Mouse (Mus musculus): ENCODE measurements around the gene Slc16a12.
"Not testable (repeated sequence)": the region's sequence is repeated elsewhere in the genome, so short reads cannot be mapped to it uniquely, and the experiment has no call there.

The Slc16a12 gene

DNA sequence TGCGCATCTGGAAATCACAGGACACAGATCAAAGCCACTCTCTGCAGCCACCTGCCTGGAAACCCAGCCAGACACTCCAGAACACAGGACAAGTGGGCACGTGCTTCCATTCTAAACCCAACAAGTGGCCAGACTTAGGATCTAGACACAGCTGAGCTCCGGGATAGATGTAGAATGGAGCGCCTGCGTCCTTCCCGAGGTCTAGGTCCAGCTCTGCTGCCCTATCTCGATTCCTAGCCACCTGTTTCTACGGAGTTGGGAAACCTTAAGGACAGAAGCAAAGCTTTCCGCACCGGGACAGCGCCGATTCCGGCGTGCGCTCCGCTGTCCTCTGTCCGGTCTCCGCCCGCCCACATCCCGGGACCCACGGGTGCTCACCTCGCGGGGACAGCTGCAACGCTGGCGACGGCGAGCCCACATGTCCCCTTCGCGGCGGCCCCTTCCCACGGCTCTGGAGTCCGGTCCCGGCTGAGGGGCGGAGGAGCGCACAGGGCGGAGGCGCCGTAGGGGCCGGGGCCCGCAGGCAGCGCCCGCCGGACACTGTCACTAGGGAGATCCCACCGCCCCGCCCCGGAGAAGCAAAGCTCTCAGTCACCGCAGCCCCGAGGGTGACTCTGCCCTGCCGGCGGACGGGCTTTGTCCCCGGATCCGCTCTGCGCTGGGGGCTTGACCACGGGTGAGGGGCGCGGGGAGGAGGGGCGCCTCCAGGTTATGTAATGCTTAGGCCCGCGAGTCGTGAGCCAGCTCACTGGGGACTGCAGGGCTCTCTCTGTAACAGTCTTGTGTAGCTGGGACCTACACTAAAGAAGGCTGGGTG, at the start of gene Slc16a12:
Gene Slc16a12 (minus strand): TSS at position 602 of the 817 bp plus-strand sequence.
- ATAC-seq (ENCODE audit: low TSS enrichment): peak; percentile 50

- ATAC-seq (ENCODE audit: low TSS enrichment): no peak
These were observed 49.3 kb upstream of the Slc16a12 start for GRCm38 (mm10) chr19:34796396-34796795.

- ATAC-seq (ENCODE audit: low TSS enrichment): no peak
These were observed 35.4 kb upstream of the Slc16a12 start for GRCm38 (mm10) chr19:34782491-34782890.

DNA sequence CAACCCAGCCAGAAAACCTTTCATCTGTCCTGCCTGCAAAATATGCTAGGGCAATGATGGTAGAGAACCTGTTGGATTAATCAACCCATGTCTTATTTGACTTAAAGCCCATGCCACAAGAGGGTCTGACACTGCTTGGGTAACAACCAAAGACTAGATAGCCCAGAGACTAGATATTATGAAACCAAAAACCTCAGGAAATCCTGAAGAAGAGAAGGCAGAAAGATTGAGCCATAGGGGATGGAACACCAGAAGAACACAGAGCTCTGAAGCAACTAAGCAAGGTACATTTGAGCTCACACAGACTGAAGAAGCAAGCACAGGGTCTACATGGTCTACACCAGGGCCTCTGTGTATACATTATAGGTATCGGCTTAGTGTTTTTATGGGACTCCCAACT, 31.9 kb upstream of the Slc16a12 start:
- no peak for ATAC-seq (ENCODE audit: low TSS enrichment)

DNA sequence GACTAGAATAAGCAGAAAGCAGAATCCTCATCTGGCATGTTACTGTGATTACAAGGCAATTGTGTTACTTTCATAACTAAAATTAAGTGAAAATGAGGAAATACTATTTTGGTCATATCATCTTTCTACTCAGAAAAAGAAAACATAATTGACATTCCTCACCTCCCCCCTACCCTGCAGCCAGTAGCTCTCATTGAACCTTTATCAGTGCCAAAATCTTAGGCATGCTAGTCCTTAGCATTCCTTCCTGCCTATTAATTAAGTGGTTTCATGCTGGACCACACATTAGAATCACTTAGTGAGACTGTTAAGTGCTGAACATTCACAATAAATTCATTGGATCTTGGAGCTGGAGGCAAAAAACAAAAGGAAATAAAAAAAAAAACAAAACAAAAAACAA, 31.0 kb upstream of the Slc16a12 start:
- ATAC-seq (ENCODE audit: low TSS enrichment): no peak

- ATAC-seq (ENCODE audit: low TSS enrichment): peak; percentile 84
These were observed 25.7 kb upstream of the Slc16a12 start for GRCm38 (mm10) chr19:34772775-34773174.

GRCm38 (mm10) chr19:34770764-34771163, 23.7 kb upstream of the Slc16a12 start:
- no peak for ATAC-seq (ENCODE audit: low TSS enrichment)

DNA sequence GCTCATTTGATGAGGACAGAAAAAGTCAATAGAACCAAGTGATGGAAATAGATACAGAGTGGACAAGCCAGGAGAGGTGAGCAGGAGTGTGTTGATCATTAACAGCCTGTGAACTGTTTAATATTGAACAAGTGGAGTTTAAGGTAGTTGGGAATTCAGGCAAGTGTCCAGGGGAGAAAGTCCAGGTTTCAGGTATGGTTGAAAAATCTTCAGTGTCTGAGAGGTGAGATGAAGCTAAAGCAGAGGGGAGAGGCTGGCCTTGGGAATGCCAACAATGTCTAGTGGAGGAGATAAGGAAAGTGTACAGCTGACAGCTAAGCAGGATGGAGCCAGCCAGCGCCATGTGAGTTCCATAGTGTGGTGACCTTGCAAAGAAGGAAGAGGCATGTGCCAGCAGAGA, 11.7 kb upstream of the Slc16a12 start:
- no peak for ATAC-seq (ENCODE audit: low TSS enrichment)

DNA sequence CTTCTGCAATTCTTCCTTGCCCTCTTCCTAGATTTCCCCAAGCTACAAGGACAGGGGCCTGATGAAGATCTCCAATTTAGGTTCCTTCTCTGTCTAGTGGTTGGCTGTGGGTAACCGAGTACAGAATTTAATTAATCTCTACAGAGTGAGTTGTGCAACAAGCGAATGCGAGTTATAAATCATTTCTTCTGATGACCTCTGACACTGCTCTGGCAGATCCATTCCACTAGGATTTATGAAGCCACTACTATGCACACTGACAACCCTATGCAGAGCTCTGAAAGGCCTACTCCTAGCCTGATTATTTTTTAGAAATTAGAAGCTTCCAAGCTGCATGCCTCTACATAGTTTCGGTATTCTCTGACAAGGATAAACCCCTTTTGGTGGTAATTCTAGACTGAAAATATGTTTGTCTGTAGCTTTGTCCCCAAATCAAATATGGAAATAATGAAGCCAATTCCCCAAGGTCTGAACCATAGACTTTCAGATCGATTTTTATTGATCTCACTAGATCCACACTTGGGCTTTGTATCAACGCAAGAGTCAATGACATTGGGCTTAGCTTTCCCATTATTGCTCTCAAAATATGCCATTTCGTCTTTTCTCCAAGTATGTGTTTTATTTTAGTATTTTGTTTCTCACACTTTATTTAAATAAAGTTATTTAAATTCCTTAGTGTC, 9.6 kb upstream of the Slc16a12 start:
- ATAC-seq (ENCODE audit: low TSS enrichment): no peak

DNA sequence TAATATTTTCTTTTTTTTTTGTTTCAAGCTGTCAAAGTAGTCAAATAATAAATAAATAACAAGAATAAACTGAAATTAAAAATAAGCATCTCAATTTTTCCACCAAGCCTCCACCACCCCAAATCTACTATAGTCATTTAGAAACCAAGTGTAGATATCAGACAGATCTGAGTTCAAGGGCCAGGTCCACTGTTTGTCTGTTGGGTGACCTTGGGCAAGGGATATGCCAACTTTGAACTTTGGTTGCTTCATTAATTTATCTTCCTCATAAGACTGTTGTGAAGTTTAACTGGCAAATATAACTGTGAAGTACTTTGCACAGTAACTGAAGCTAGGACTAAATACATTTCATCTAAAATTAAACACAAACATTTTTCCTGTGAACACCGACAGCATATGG, 8.6 kb upstream of the Slc16a12 start:
- ATAC-seq (ENCODE audit: low TSS enrichment): no peak

- no peak for ATAC-seq (ENCODE audit: low TSS enrichment)
These were observed 6.2 kb upstream of the Slc16a12 start for GRCm38 (mm10) chr19:34753243-34753642.

- no peak for ATAC-seq (ENCODE audit: low TSS enrichment)
These were observed 5.5 kb upstream of the Slc16a12 start for GRCm38 (mm10) chr19:34752391-34753092.

DNA sequence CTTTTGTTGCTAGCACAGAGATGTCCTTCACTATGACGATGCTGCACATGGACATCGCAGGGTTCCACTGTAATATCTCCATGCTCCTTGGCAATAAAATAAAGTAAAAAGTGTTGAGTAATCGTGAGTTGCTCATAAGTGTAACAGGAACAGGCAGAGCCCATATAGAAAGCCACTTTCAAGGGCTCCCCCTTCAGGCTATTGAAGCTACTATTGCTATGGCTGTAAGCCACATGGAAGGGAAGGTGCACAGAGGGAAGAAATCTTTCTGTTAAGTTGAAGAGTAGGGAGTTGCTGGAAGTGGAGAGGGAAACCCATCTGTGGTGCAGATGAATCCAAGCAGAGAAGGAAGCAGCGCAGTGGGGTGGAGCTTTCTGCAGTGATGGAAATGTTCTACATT, 4.1 kb upstream of the Slc16a12 start:
- ATAC-seq (ENCODE audit: low TSS enrichment): peak; percentile 82

GRCm38 (mm10) chr19:34748992-34749391, 1.9 kb upstream of the Slc16a12 start:
- no peak for ATAC-seq (ENCODE audit: low TSS enrichment)

GRCm38 (mm10) chr19:34747969-34748368, 880 bp upstream of the Slc16a12 start:
- not testable (repeated sequence) for ATAC-seq (ENCODE audit: low TSS enrichment)

DNA sequence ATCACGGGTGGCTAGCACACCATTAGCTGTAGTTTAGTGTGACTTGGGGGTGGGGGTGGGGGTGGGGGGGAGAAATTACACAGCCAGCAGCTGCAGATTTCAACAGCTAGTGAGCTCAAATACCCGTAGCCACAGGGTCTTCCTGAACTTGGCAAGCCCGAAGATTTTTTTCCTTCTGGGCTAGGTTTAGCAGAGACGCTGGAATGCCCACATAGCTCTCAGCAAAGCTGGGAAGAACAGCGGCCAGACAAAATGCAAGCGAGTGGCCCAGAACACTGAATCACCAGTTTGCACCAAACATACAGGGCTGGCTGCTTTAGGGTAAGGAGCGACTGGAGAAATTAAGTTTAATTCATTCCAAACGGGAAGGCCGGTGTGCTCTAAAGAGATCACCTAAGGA, 888 bp downstream of the Slc16a12 start:
- ATAC-seq (ENCODE audit: low TSS enrichment): peak; percentile 53; the same call in 1 of the 2 replicates

DNA sequence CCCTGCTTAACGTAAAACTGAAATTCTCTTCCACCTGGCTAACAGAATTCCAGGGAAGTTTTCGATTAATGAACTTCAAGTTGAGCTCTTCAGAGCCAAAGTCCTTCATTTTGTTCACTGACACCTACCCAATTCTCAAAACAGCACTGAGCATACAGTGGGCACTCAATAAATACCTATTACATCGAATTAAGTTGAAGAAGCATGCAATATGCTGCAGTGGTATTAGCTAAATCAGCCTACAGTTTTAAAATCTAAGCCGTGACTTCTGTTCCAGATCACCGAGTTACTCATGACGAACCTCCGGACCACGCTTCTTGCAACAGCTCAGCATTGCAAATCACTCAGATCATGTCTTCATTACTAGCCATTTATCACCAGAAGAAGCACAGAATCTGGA, 2.1 kb downstream of the Slc16a12 start:
- no peak for ATAC-seq (ENCODE audit: low TSS enrichment)

DNA sequence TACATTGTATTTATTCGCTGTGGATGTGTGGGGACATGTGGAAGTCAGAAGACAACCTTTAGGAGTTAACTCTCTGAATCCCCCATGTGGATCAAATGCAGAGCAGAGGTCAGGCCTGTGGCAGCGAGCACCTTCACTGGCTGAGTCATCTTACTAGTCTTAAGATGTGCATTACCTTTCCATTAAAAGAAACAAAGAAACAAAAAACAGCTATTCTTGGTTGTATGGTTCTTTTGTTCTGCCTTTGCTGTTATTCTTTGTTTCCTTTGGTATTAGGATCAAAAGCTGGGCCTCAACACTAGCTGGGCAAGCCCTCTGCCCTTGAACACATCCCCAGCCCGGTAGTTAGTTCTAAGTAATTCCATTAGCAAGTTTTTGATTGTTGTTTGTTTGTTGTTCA, 9.2 kb downstream of the Slc16a12 start:
- ATAC-seq (ENCODE audit: low TSS enrichment): no peak

- ATAC-seq (ENCODE audit: low TSS enrichment): no peak
These were observed 11.2 kb downstream of the Slc16a12 start for GRCm38 (mm10) chr19:34735900-34736299.

DNA sequence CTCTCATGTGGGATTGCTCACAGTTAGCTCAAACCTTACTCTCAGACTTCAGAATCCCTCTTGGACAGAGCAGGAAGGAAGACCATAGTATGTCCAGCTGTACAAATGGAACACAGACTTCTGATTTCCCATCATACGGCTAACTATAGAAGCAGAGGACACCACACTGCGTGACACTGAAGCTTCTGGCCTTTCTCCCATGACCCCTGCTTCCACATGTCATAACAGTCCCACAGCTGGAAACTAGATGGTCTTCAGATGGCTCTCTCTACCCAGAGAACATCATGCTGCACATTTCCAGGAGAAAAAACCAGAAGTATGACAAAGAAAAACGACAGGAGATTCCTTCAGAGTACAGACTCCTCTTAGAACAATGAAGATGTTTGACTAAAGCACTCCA, 14.1 kb downstream of the Slc16a12 start:
- no peak for ATAC-seq (ENCODE audit: low TSS enrichment)

- ATAC-seq (ENCODE audit: low TSS enrichment): no peak
These were observed 15.7 kb downstream of the Slc16a12 start for GRCm38 (mm10) chr19:34731356-34731755.

GRCm38 (mm10) chr19:34730584-34730983, 16.5 kb downstream of the Slc16a12 start:
- ATAC-seq (ENCODE audit: low TSS enrichment): no peak

DNA sequence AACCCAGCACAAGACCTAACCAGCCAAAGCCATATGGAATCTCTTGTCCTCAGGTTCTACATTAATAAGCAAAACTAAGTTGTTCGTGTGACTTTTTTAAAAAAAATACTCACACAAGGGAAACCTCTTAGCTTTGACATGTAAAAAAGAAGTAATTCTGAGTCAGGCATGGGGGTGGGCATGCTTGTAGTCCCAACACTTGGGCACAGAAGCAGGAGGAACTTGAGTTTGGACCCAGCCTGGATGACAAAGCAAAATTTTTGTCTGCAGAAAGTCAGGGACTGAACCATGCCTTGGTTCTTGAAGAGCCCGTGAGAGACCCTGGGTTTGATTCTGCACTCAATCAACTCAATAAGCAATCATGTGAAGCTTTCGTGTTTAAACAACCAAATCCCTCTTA, 17.6 kb downstream of the Slc16a12 start:
- ATAC-seq (ENCODE audit: low TSS enrichment): no peak

All from frontal cortex, adult (tissue).